Mouse (Mus musculus) hindbrain, embryonic 16.5 days (tissue): ENCODE measurements around the gene Tbkbp1. TPM values are rescaled to one million over a fixed set of nuclear protein-coding genes. Genes with fewer than 3 reads are reported as not detected.
A peak's percentile ranks its signal among the peaks of the same experiment; 100 is the strongest.

Experiments used
- ATAC-seq: fragments of 200-750 bp; cut with Nextera tagmentation; 2 replicates; pipeline ENCODE4 v1.8.0; 2017; ENCODE audit warnings: moderate TSS enrichment, moderate library complexity
- H3K27ac ChIP-seq: fragments of 300-500 bp; sonication (generic); 2 replicates; pipeline ENCODE4 v1.5.1; 2014; ENCODE audit warnings: low read depth, mild to moderate bottlenecking, control low read depth, low read length, moderate library complexity
- H3K27me3 ChIP-seq: fragments of 300-500 bp; sonication (generic); replicated peaks from 2 replicates; pipeline ENCODE4 v1.6.1; 2014; ENCODE audit warnings: low read length; ENCODE audit not compliant: control insufficient read depth, insufficient read depth
- H3K36me3 ChIP-seq: fragments of 300-500 bp; sonication (generic); 2 replicates; pipeline ENCODE4 v1.6.1; 2014; ENCODE audit warnings: mild to moderate bottlenecking, low read length, moderate library complexity, mixed read lengths; ENCODE audit not compliant: control insufficient read depth, insufficient read depth
- H3K4me1 ChIP-seq: fragments of 300-500 bp; sonication (generic); 2 replicates; pipeline ENCODE4 v1.6.1; 2014; ENCODE audit warnings: low read depth, low read length; ENCODE audit not compliant: control insufficient read depth, insufficient read depth
- H3K4me2 ChIP-seq: fragments of 300-500 bp; sonication (generic); 2 replicates; pipeline ENCODE4 v1.6.1; 2014; ENCODE audit warnings: mild to moderate bottlenecking, low read length, control low read depth, moderate library complexity
- H3K4me3 ChIP-seq: fragments of 300-500 bp; sonication (generic); 2 replicates; pipeline ENCODE4 v1.5.1; 2014; ENCODE audit warnings: mild to moderate bottlenecking, low read length, control low read depth, moderate library complexity
- H3K9ac ChIP-seq: fragments of 300-500 bp; sonication (generic); 2 replicates; pipeline ENCODE4 v1.6.1; 2014; ENCODE audit warnings: low read depth, mild to moderate bottlenecking, control low read depth, low read length, moderate library complexity
- H3K9me3 ChIP-seq: fragments of 300-500 bp; sonication (generic); 2 replicates; pipeline ENCODE4 v1.6.1; 2014; ENCODE audit warnings: mild to moderate bottlenecking, low read length, moderate library complexity; ENCODE audit not compliant: control insufficient read depth
- WGBS: fragments of 180-500 bp; shearing (Covaris S2); extraction: QIAGEN DNeasy Blood & Tissue Kit; methylation state at CpG from one replicate; pipeline ENCODE4 v1.1.7; 2014; 5-methylcytosine and 5-hydroxymethylcytosine counted together
- polyA plus RNA-seq: library from polyadenylated mRNA; unstranded; fragments of >200 nt; fragmentation: Nextera tagmentation; extraction: Ambion mirVana; gene quantifications from 2 replicates; pipeline ENCODE4 v1.2.1, GENCODE M21; 2015

Gene Tbkbp1
- polyA plus RNA-seq, 1 experiment from 2014 or later = 7.8 TPM

DNA sequence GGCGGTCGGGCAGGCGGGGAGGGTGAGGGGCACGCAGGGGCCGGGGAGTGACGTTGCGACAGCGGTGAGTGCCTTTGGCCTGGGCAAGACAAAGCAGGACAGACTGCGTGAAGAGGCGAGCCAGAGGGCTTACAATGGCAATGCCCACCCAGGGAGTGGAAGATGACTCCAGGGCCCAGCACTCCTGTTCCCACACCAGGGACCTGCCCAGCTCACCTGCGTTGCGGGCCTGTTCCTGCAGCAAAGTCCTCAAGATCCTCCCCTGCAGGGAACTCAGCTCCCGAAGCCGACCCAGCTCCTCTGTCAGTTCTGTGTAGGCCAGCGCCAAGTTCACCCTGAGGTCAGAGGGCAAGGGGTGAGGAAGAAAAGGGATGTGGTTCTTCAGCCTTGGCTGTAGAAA lies 12.0 kb downstream of the Tbkbp1 start:
- no peak; the same call in 1 of the 2 replicates for ATAC-seq
- H3K9me3 ChIP-seq = no peaks in the 10 kb centered on the region
- WGBS = 14% methylated on average over 15 of the region's 15 CpGs

GRCm38 (mm10) chr11:97138554-97139226 lies 12.6 kb downstream of the Tbkbp1 start:
- peak overlapping the region; percentile 38 for H3K4me3 ChIP-seq
- H3K4me2 ChIP-seq = peak overlapping the region; percentile 61
- 0 out of 2 replicates have a peak, but pooled peaks cover 3% of the 10 kb centered on the region for H3K36me3 ChIP-seq
- H3K27ac ChIP-seq = peak overlapping the region; percentile 69
- H3K27me3 ChIP-seq = 0 out of 2 replicates have a peak, but pooled peaks cover 2% of the 10 kb centered on the region
- peak overlapping the region; percentile 64 for H3K9ac ChIP-seq
- WGBS = 8% methylated on average over 58 of the region's 69 CpGs
- no peaks in the 10 kb centered on the region for H3K9me3 ChIP-seq
- peaks cover 16% of the 10 kb centered on the region for H3K4me1 ChIP-seq
- ATAC-seq = peak; percentile 78

More for the DNA sequence above, 12.0 kb downstream of the Tbkbp1 start:
- H3K27me3 ChIP-seq = 0 out of 2 replicates have a peak, but pooled peaks cover 2% of the 10 kb centered on the region
- H3K27ac ChIP-seq = peak overlapping the region; percentile 69
- peak overlapping the region; percentile 64 for H3K9ac ChIP-seq
- H3K36me3 ChIP-seq = 0 out of 2 replicates have a peak, but pooled peaks cover 3% of the 10 kb centered on the region
- peak overlapping the region; percentile 61 for H3K4me2 ChIP-seq
- peaks cover 16% of the 10 kb centered on the region for H3K4me1 ChIP-seq
- peak overlapping the region; percentile 38 for H3K4me3 ChIP-seq

- H3K9me3 ChIP-seq = no peaks in the 10 kb centered on the region
- H3K4me3 ChIP-seq = no peak overlapping the region
- H3K27me3 ChIP-seq = no peaks in the 10 kb centered on the region
- no peak overlapping the region for H3K27ac ChIP-seq
- 66% methylated on average over 5 of the region's 5 CpGs for WGBS
- H3K4me2 ChIP-seq = no peak overlapping the region
- H3K36me3 ChIP-seq = no peaks in the 10 kb centered on the region
- H3K4me1 ChIP-seq = peaks cover 2% of the 10 kb centered on the region
- H3K9ac ChIP-seq = no peak overlapping the region
- ATAC-seq = no peak
These were observed 18.0 kb downstream of the Tbkbp1 start for GRCm38 (mm10) chr11:97133270-97133669.

GRCm38 (mm10) chr11:97132185-97132584 lies 19.1 kb downstream of the Tbkbp1 start:
- Histone ChIP-seq H3K4me3 (no peak overlapping the region), H3K27ac (no peak overlapping the region), H3K9me3 (no peaks in the 10 kb centered on the region), H3K4me2 (no peak overlapping the region), H3K27me3 (peaks cover 3% of the 10 kb centered on the region; the same call in 1 of the 2 replicates), H3K4me1 (no peaks in the 10 kb centered on the region), H3K9ac (no peak overlapping the region), H3K36me3 (no peaks in the 10 kb centered on the region)
- WGBS = 19% methylated on average over 6 of the region's 6 CpGs
- no peak for ATAC-seq

- Histone ChIP-seq H3K4me1 (peaks cover 4% of the 10 kb centered on the region), H3K27me3 (peaks cover 3% of the 10 kb centered on the region; the same call in 1 of the 2 replicates), H3K36me3 (no peaks in the 10 kb centered on the region), H3K27ac (no peak overlapping the region), H3K9me3 (no peaks in the 10 kb centered on the region), H3K4me3 (no peak overlapping the region), H3K4me2 (no peak overlapping the region), H3K9ac (no peak overlapping the region)
- no peak for ATAC-seq
- WGBS = 76% methylated on average over 2 of the region's 2 CpGs
These were observed 19.6 kb downstream of the Tbkbp1 start for GRCm38 (mm10) chr11:97131683-97132082.

DNA sequence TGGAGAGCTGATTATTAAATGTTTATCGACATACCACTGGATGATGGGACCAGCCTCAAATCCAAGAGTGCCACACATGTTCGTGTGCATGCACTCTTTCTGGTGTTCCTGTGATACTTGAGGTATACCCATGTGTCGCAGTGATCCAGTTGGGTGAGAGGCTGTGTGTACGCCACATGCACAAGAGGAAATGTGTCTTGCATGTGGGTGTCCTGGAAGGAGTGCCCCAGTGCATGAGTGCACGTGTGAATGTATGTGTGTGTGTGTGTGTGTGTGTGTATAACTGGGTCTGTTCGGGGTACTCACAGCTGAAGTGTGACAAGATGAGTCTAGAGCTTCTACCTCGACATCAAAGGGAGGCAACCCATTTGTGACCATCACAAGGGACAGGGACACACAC lies 21.0 kb downstream of the Tbkbp1 start:
- no peak overlapping the region for H3K4me3 ChIP-seq
- peaks cover 3% of the 10 kb centered on the region; the same call in 1 of the 2 replicates for H3K27me3 ChIP-seq
- no peaks in the 10 kb centered on the region for H3K36me3 ChIP-seq
- H3K4me1 ChIP-seq = peaks cover 5% of the 10 kb centered on the region
- no peak overlapping the region for H3K9ac ChIP-seq
- WGBS = 89% methylated on average over 7 of the region's 7 CpGs
- no peak overlapping the region for H3K27ac ChIP-seq
- H3K4me2 ChIP-seq = no peak overlapping the region
- no peak for ATAC-seq
- H3K9me3 ChIP-seq = no peaks in the 10 kb centered on the region

DNA sequence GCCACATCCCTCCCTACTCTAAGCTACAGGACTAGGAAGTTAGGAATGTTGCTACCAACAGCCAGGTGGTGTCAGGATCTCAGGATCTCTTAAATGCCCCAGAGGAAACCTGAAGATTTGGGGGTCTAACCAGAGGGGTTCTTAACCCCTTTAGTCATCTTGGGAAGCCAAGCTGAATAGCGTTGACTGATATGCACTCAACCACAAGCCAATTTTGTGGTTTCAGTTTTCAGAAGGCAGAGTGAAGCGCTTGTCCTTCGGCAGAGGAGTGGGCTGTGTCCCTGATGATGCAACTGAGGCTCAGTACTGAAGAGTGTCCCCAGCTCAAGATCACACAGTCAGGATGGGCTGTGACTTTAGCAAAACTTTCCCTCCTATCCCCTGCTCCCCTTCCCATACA lies 22.3 kb downstream of the Tbkbp1 start:
- no peak overlapping the region for H3K9ac ChIP-seq
- H3K27ac ChIP-seq = no peak overlapping the region
- WGBS = 82% methylated on average over 3 of the region's 3 CpGs
- H3K4me2 ChIP-seq = no peak overlapping the region
- H3K4me1 ChIP-seq = peaks cover 5% of the 10 kb centered on the region
- peaks cover 3% of the 10 kb centered on the region; the same call in 1 of the 2 replicates for H3K27me3 ChIP-seq
- no peak overlapping the region for H3K4me3 ChIP-seq
- no peaks in the 10 kb centered on the region for H3K9me3 ChIP-seq
- ATAC-seq = no peak
- H3K36me3 ChIP-seq = no peaks in the 10 kb centered on the region

- Histone ChIP-seq H3K9ac (peak overlapping the region; percentile 65), H3K4me3 (peak overlapping the region; percentile 53), H3K27ac (no peak overlapping the region), H3K9me3 (no peaks in the 10 kb centered on the region), H3K27me3 (peaks cover 3% of the 10 kb centered on the region; the same call in 1 of the 2 replicates), H3K4me1 (peaks cover 5% of the 10 kb centered on the region), H3K36me3 (no peaks in the 10 kb centered on the region), H3K4me2 (peak overlapping the region; percentile 84)
- WGBS = 19% methylated on average over 19 of the region's 19 CpGs
- no peak for ATAC-seq
These were observed 23.6 kb downstream of the Tbkbp1 start for GRCm38 (mm10) chr11:97127470-97128223.
